Mouse (Mus musculus) midbrain, embryonic 16.5 days (tissue): ENCODE results near the gene Eipr1. TPM values are rescaled to one million over a fixed set of nuclear protein-coding genes. Genes with fewer than 3 reads are reported as not detected.

ENCODE experiments used
- ATAC-seq: fragments of 200-750 bp; cut with Nextera tagmentation; 2 replicates; pipeline ENCODE4 v1.8.0; 2017; ENCODE audit warnings: moderate TSS enrichment
- H3K27ac ChIP-seq: fragments of 300-500 bp; sonication (generic); 2 replicates; pipeline ENCODE4 v1.5.1; 2014; ENCODE audit warnings: mild to moderate bottlenecking, low read length, mixed read lengths
- H3K27me3 ChIP-seq: fragments of 300-500 bp; sonication (generic); 2 replicates; pipeline ENCODE4 v1.6.1; 2014; ENCODE audit warnings: low read depth, low read length, mixed read lengths; ENCODE audit not compliant: control insufficient read depth, insufficient read depth
- H3K36me3 ChIP-seq: fragments of 300-500 bp; sonication (generic); 2 replicates; pipeline ENCODE4 v1.6.1; 2014; ENCODE audit warnings: mild to moderate bottlenecking, low read length, moderate library complexity, mixed read lengths; ENCODE audit not compliant: control insufficient read depth, insufficient read depth
- H3K4me1 ChIP-seq: fragments of 300-500 bp; sonication (generic); 2 replicates; pipeline ENCODE4 v1.6.1; 2014; ENCODE audit warnings: mild to moderate bottlenecking, low read length, mixed read lengths; ENCODE audit not compliant: control insufficient read depth, insufficient read depth
- H3K4me2 ChIP-seq: fragments of 300-500 bp; sonication (generic); 2 replicates; pipeline ENCODE4 v1.6.1; 2014; ENCODE audit warnings: mild to moderate bottlenecking, low read length, mixed read lengths
- H3K4me3 ChIP-seq: fragments of 300-500 bp; sonication (generic); 2 replicates; pipeline ENCODE4 v1.5.1; 2014; ENCODE audit warnings: low read depth, mild to moderate bottlenecking, low read length, moderate library complexity, mixed read lengths
- H3K9ac ChIP-seq: fragments of 300-500 bp; sonication (generic); 2 replicates; pipeline ENCODE4 v1.6.1; 2014; ENCODE audit warnings: low read depth, low read length, mixed read lengths
- H3K9me3 ChIP-seq: fragments of 300-500 bp; sonication (generic); replicated peaks from 2 replicates; pipeline ENCODE4 v1.6.1; 2014; ENCODE audit warnings: mild to moderate bottlenecking, low read length, mixed read lengths; ENCODE audit not compliant: control insufficient read depth, poor library complexity, severe bottlenecking
- WGBS: fragments of 180-500 bp; shearing (Covaris S2); extraction: QIAGEN DNeasy Blood & Tissue Kit; methylation state at CpG from one replicate; pipeline ENCODE4 v1.1.7; 2014; 5-methylcytosine and 5-hydroxymethylcytosine counted together
- polyA plus RNA-seq: library from polyadenylated mRNA; unstranded; fragments of >200 nt; fragmentation: Nextera tagmentation; extraction: Ambion mirVana; gene quantifications from 2 replicates; pipeline ENCODE4 v1.2.1, GENCODE M21; 2015

Gene Eipr1
- polyA plus RNA-seq, 1 experiment from 2014 or later: 70.7 TPM

DNA sequence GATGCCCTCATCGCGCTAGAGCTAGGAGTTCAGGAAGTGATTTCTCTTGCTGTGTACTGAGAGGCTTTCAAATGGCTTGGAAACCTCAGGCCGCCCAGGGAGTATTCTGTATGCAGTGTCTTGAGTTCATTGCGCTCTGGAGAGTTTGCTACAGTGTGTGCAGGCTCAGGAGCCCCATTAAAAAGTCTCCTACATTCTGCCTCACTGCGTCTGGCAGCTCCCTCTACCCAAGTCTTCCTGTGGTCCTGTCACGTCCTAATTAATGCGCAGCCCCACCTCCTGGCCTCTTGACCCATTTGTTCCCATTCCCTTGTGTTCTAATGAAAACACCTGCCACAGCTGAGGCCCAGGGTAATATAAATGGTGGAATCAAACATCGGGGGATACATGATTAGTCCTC is 33.3 kb downstream of the Eipr1 start:
- Histone ChIP-seq H3K9ac (no peak overlapping the region), H3K4me2 (no peak overlapping the region), H3K27ac (no peak overlapping the region), H3K27me3 (no peaks in the 10 kb centered on the region), H3K4me3 (no peak overlapping the region), H3K36me3 (no peaks in the 10 kb centered on the region), H3K4me1 (0 out of 2 replicates have a peak, but pooled peaks cover 5% of the 10 kb centered on the region), H3K9me3 (no peaks in the 10 kb centered on the region)
- ATAC-seq: no peak
- WGBS: 28% methylated on average over 8 of the region's 8 CpGs

DNA sequence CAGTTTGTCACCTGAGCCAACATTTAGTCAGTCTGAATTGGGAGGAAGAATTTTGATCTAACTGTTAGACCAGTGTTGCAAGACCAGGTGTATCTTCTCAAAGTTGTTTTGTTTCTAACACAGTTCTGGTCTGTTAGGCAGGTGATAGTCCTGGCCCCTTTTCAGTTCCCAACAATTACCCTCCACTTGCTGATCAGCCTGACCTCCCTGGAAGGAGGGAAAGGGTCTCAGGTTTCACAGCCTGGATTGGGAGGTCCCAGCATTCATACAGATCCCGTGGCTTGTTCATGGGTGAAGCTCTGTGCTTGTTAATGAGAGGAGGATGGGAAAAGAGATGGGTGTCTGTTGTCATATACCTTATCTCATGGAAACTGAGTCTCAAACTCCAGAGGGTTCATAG is 33.7 kb downstream of the Eipr1 start:
- 0 out of 2 replicates have a peak, but pooled peaks cover 5% of the 10 kb centered on the region for H3K4me1 ChIP-seq
- no peak overlapping the region for H3K27ac ChIP-seq
- no peaks in the 10 kb centered on the region for H3K36me3 ChIP-seq
- 0% methylated on average over 1 of the region's 1 CpGs for WGBS
- H3K9me3 ChIP-seq: no peaks in the 10 kb centered on the region
- no peak overlapping the region for H3K9ac ChIP-seq
- no peaks in the 10 kb centered on the region for H3K27me3 ChIP-seq
- H3K4me3 ChIP-seq: no peak overlapping the region
- ATAC-seq: no peak
- no peak overlapping the region for H3K4me2 ChIP-seq

DNA sequence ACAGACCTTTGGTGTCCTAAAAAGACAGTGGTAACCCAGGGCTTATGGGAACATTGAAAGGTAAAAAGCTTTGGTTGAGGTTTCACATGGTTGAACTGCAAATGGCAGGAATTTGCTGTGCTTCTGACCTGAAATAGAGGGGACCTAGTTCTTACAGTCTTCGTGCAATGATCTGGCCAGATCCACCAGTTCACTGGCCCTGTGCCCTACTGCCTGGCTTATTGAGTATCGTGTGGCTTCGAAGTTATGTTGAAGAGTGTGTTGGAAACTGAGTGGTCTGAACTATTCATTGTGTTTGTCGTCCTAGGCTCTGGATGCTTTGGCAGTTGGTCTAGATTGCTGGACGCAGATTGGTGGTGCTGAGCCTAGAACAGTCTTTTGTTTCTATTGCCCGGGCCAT is 34.7 kb downstream of the Eipr1 start:
- Histone ChIP-seq H3K4me2 (no peak overlapping the region), H3K4me3 (no peak overlapping the region), H3K36me3 (no peaks in the 10 kb centered on the region), H3K4me1 (0 out of 2 replicates have a peak, but pooled peaks cover 5% of the 10 kb centered on the region), H3K27ac (no peak overlapping the region), H3K9me3 (no peaks in the 10 kb centered on the region), H3K9ac (no peak overlapping the region), H3K27me3 (no peaks in the 10 kb centered on the region)
- WGBS: 93% methylated on average over 6 of the region's 6 CpGs
- no peak for ATAC-seq

DNA sequence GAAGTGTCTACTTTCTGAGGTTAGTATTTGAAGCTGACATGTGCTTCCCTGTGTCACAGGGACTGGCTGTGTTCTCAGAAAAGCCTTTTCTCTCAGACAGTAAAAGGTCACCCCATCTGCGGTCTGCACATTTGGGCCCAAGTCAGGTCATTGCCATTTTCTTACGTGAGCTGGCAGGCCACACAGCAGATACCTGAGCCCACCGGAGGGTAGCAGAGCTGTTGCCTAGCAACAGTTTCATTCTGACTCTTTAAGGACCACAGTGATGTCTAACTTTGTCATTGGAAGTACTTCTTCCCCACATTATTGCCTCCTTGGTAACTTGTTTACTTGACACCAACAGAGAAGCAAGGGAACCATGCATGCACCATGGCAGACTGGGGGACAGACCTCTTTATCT is 41.0 kb downstream of the Eipr1 start:
- Histone ChIP-seq H3K27me3 (no peaks in the 10 kb centered on the region), H3K4me2 (no peak overlapping the region), H3K9ac (no peak overlapping the region), H3K4me3 (no peak overlapping the region), H3K4me1 (peaks cover 12% of the 10 kb centered on the region), H3K36me3 (no peaks in the 10 kb centered on the region), H3K9me3 (no peaks in the 10 kb centered on the region), H3K27ac (peak overlapping the region; percentile 73)
- ATAC-seq: peak; percentile 49; the same call in 1 of the 2 replicates
- 35% methylated on average over 3 of the region's 3 CpGs for WGBS

DNA sequence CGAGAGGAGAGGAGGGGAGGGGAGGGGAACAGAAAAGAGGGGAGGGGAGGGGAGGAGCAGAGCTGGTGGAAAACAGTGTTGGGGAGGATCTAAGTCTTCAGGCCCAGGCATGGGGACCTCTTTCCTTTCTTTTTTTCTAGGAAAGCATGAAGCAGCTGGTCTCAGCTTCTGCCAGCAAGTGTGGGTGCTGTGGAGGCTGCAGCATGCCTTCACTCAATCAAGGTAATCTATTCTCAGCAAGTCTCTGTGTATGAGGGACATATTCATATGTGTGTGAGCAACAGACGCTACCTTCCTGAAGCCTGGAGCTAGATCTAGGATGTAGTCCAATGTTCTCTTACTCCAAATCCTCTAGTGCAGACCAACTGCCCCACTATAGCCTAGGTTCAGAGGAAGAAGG is 42.1 kb downstream of the Eipr1 start:
- H3K27me3 ChIP-seq: no peaks in the 10 kb centered on the region
- H3K4me3 ChIP-seq: no peak overlapping the region
- H3K4me1 ChIP-seq: peaks cover 12% of the 10 kb centered on the region
- no peaks in the 10 kb centered on the region for H3K9me3 ChIP-seq
- H3K36me3 ChIP-seq: no peaks in the 10 kb centered on the region
- no peak overlapping the region for H3K4me2 ChIP-seq
- H3K9ac ChIP-seq: no peak overlapping the region
- ATAC-seq: no peak
- 53% methylated on average over 2 of the region's 2 CpGs for WGBS
- H3K27ac ChIP-seq: no peak overlapping the region

DNA sequence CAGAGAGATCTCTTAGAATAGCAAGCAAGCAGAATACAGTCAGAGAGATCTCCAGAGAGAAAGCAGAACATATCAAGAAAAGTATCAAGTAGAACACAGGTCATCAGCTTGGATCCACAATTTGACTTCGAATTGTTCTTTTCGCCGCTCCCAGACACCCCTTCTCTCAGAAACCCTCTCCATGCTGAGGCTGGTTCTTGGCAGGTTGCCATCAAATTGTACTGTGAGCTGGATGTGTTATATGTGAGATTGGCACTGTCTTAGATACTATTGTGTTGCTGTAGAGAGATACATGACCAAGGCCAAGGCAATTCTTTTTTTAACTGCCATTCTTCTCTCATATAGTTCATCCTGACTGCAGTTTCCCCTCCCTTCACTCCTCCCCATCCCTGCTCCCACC is 43.4 kb downstream of the Eipr1 start:
- Histone ChIP-seq H3K36me3 (no peaks in the 10 kb centered on the region), H3K4me2 (no peak overlapping the region), H3K4me3 (no peak overlapping the region), H3K27me3 (no peaks in the 10 kb centered on the region), H3K27ac (no peak overlapping the region), H3K9ac (no peak overlapping the region), H3K9me3 (no peaks in the 10 kb centered on the region), H3K4me1 (peaks cover 17% of the 10 kb centered on the region)
- WGBS: 80% methylated on average over 3 of the region's 3 CpGs
- ATAC-seq: no peak

DNA sequence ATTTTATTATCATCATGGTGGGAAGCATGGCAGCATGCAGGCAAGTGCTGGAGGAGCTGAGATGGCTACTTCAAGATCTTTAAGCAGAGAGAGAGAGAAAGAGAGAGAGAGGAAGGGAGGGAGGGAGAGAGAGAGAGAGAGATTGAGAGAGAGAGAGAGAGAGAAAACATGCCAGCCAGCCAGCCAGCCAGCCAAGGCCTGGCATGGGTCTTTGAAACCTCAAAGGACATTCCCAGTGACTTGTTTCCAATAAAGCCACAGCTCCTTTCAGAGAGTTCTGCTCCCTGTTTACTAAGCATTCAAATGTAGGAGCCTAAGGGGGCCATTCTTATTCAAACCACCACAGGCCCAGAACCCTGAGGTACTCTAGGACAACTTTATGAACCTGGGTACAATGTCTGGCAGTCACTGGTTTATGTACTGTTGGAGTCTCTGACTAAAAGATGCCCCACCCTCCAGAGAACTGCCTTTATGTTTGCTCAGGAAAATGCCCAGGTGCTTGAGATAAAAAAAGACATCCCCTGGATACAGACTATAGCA is 45.3 kb downstream of the Eipr1 start:
- H3K27ac ChIP-seq: no peak overlapping the region
- H3K27me3 ChIP-seq: no peaks in the 10 kb centered on the region
- no peak overlapping the region for H3K4me3 ChIP-seq
- no peaks in the 10 kb centered on the region for H3K9me3 ChIP-seq
- no peak for ATAC-seq
- no peak overlapping the region for H3K4me2 ChIP-seq
- H3K9ac ChIP-seq: no peak overlapping the region
- H3K36me3 ChIP-seq: no peaks in the 10 kb centered on the region
- H3K4me1 ChIP-seq: peaks cover 22% of the 10 kb centered on the region

DNA sequence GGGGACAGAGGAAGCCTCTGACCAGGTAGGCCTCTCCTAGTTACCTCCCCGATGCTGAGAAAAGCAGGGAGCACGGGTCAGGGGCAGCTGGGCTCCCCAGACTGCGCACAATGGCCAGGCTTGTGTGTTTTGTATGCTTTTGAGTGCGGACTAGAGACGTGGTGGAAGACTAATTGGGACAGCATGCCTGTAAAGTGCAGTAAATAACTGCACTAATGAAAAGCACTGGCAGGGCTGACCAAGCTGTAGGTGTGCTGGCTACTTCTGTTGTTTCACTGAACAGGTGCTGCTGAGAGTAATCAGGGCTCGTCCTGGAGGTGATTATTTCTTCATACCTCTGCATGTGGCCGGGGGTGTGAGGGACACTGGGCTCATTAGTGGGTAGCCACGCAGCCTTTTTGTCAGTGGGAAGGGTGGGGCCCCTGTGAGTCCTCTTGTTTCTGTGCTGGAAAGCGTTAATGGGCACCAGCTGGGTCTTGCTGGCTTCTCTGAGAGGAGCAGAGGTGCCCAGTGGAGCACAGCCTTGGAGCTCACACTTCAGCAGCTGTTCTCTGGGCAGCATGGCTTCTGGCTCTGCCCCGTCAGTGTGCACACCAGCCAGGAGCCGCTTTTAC is 48.3 kb downstream of the Eipr1 start:
- H3K9ac ChIP-seq: peak overlapping the region; percentile 48; the same call in 1 of the 2 replicates
- WGBS: 50% methylated on average over 11 of the region's 11 CpGs
- no peak overlapping the region for H3K4me2 ChIP-seq
- H3K4me1 ChIP-seq: peaks cover 16% of the 10 kb centered on the region
- ATAC-seq: peak; percentile 66
- H3K27ac ChIP-seq: peak overlapping the region; percentile 62
- H3K4me3 ChIP-seq: no peak overlapping the region
- H3K27me3 ChIP-seq: no peaks in the 10 kb centered on the region
- no peaks in the 10 kb centered on the region for H3K36me3 ChIP-seq
- no peaks in the 10 kb centered on the region for H3K9me3 ChIP-seq

DNA sequence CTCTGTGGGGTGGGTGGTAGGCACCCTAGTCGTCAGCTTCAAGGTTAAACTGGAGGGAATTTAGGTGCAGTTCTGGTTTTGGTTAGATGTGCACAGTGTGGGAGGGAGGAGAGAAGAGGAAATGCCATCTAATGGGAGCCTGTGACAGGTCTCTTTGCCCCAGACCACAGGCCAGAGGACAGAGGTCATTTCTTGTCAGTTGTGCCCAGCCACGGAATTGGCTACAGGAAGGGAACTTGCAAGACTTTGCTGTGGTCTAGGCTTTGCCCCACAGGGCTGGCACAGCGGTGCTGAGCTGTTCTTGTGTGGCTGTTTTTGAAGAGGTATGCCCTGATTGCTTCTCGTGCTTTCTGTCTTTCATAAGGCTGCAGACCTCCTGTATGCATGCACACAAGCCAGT is 48.8 kb downstream of the Eipr1 start:
- Histone ChIP-seq H3K9ac (peak overlapping the region; percentile 48; the same call in 1 of the 2 replicates), H3K4me1 (peaks cover 21% of the 10 kb centered on the region), H3K27me3 (no peaks in the 10 kb centered on the region), H3K4me3 (no peak overlapping the region), H3K36me3 (no peaks in the 10 kb centered on the region), H3K4me2 (no peak overlapping the region), H3K9me3 (no peaks in the 10 kb centered on the region), H3K27ac (0 out of 2 replicates have a peak overlapping the region, but pooled peaks have one; percentile 62)
- no peak for ATAC-seq
- whole genome bisulfite sequencing: 57% methylated on average over 4 of the region's 4 CpGs
